In the genomic region with DNA sequence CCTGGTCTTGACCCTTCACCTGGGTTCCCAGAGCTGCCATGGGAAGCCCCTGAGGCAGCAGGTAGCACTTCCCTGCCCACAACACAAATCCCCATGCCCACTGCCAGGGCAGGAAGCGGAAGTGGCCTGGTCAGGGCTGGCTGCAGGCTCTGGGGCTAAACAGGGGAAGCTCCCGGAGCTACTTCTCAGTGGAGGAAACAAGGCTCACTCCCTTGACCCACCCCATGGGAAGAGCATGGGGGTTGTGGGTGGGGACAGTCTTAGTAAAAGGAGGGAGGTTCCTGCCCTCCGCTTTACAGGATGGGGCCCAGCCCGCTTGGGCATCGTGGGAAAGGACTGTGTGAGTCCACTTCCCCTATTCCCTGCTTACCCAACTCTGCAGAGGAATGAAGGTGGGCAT, we compare ENCODE assay signal across 9 mouse cellular contexts. TPM values are rescaled to one million over a fixed set of nuclear protein-coding genes. Genes with fewer than 3 reads are reported as not detected.
A peak's percentile ranks its signal among the peaks of the same experiment; 100 is the strongest.
DNase-seq lines count a peak whose midpoint lies in the region; ATAC-seq and TF ChIP-seq lines count a peak whose summit lies in the region.
"Had no signal": no experiment of that assay in that cellular context is flagged by ENCODE, and none has a peak within 500 bp of the region (broad histone marks: within the 10 kb centered on the region; RNA-seq: fewer than 3 reads in every experiment).

No protein-coding gene starts in this region.

- intact Hi-C loops in heart, postnatal 10 days (cut with DNase I), result no loop called here

- peak; percentile 98 for DNase-seq in heart, adult 11 months
- no peak for DNase-seq in heart, postnatal 4 days
- peak; percentile 48 to 51 for DNase-seq in heart, postnatal 10 days
- DNase-seq in lung, postnatal 0 days (ENCODE audit: low spot score), result peak; percentile 63
- no peak for DNase-seq in urinary bladder, adult 2 months (ENCODE audit: low spot score)
- DNase-seq in urinary bladder, postnatal 10 days (ENCODE audit: low spot score), result no peak

- H3K4me2 ChIP-seq in lung, postnatal 0 days (replicated peaks; ENCODE audit: low read depth, low read length), result no peak overlapping the region
- no peak overlapping the region for H3K4me2 ChIP-seq in forebrain, embryonic 16.5 days (ENCODE audit: low read length)

- H3K4me1 ChIP-seq in bone marrow, adult 2 months (ENCODE audit: control insufficient read depth, insufficient read depth, low read length), result peaks cover 9% of the 10 kb centered on the region
- H3K4me1 ChIP-seq in lung, postnatal 0 days (ENCODE audit: insufficient read depth, low read depth, low read length), result peaks cover 21% of the 10 kb centered on the region
- peaks cover 12% of the 10 kb centered on the region for H3K4me1 ChIP-seq in forebrain, embryonic 16.5 days (replicated peaks; ENCODE audit: control insufficient read depth, insufficient read depth, low read length)

- 4% methylated on average over 5 of the region's 5 CpGs for WGBS in bone marrow, adult 2 months
- 39% methylated on average over 5 of the region's 5 CpGs for WGBS in lung, postnatal 0 days
- 84% methylated on average over 5 of the region's 5 CpGs for WGBS in forebrain, embryonic 16.5 days

- no peak for TF ChIP-seq POLR2A in bone marrow, adult 2 months (IDR thresholded peaks at IDR 0.05; ENCODE audit: borderline replicate concordance, control insufficient read depth, low read depth, low read length)

- peak overlapping the region; percentile 1; the same call in 1 of the 2 replicates for H3K27ac ChIP-seq in bone marrow, adult 2 months (ENCODE audit: control insufficient read depth, insufficient read depth, low read depth, low read length, poor library complexity)
- H3K27ac ChIP-seq in lung, postnatal 0 days (ENCODE audit: low read length), result peak overlapping the region; percentile 71; the same call in 1 of the 2 replicates
- H3K27ac ChIP-seq in forebrain, embryonic 16.5 days (ENCODE audit: low read length), result no peak overlapping the region

- peak; percentile 8; the same call in 1 of the 2 replicates for ATAC-seq in lung, postnatal 0 days
- ATAC-seq in forebrain, embryonic 16.5 days, result no peak

- H3K9me3 ChIP-seq in lung, postnatal 0 days (ENCODE audit: low read length), result no peaks in the 10 kb centered on the region
- H3K9me3 ChIP-seq in forebrain, embryonic 16.5 days (ENCODE audit: control insufficient read depth, low read length), result no peaks in the 10 kb centered on the region

- peak; percentile 55; the same call in 1 of the 2 replicates for TF ChIP-seq EP300 in lung, postnatal 0 days (IDR thresholded peaks at IDR 0.05)

- H3K4me3 ChIP-seq in bone marrow, adult 2 months (replicated peaks; ENCODE audit: control insufficient read depth, low read depth, low read length), result no peak overlapping the region
- H3K4me3 ChIP-seq in lung, postnatal 0 days (ENCODE audit: low read depth, low read length), result no peak overlapping the region
- no peak overlapping the region for H3K4me3 ChIP-seq in forebrain, embryonic 16.5 days (replicated peaks; ENCODE audit: low read length)

- H3K27me3 ChIP-seq in lung, postnatal 0 days (replicated peaks; ENCODE audit: insufficient read depth, low read length), result no peaks in the 10 kb centered on the region
- H3K27me3 ChIP-seq in forebrain, embryonic 16.5 days (replicated peaks; ENCODE audit: control insufficient read depth, insufficient read depth, low read length), result peaks cover 6% of the 10 kb centered on the region; the same call in 1 of the 2 replicates

- H3K9ac ChIP-seq in lung, postnatal 0 days (replicated peaks; ENCODE audit: low read depth), result no peak overlapping the region
- no peak overlapping the region for H3K9ac ChIP-seq in forebrain, embryonic 16.5 days (replicated peaks; ENCODE audit: low read depth, low read length)

- no peak for TF ChIP-seq CTCF in bone marrow, adult 2 months (IDR thresholded peaks at IDR 0.05; ENCODE audit: control insufficient read depth, insufficient read depth, low read length)
- no peak for TF ChIP-seq CTCF in lung, postnatal 0 days (IDR thresholded peaks at IDR 0.05)

- H3K36me3 ChIP-seq in lung, postnatal 0 days (ENCODE audit: insufficient read depth, low read length), result no peaks in the 10 kb centered on the region
- no peaks in the 10 kb centered on the region for H3K36me3 ChIP-seq in forebrain, embryonic 16.5 days (ENCODE audit: control insufficient read depth, insufficient read depth)

RNA-seq across cellular contexts. Expression of gene Nr4a1, which starts 8.4 kb away (rescaled TPM):
- total RNA-seq in heart, postnatal 4 days (2021), result 10 to 100 TPM; 48.1 to 49.6 TPM
- 9.1 and 10.0 TPM in 2 replicates for polyA plus RNA-seq in bone marrow, adult 2 months (2011; ENCODE audit: insufficient read depth, insufficient read length, low replicate concordance, missing spikeins)
- total RNA-seq in heart, postnatal 10 days (2021), result 10 to 100 TPM; 16.8 to 20.4 TPM
- 7.8 and 11.8 TPM in 2 replicates for polyA plus RNA-seq in lung, postnatal 0 days (2015; fragmentation: Nextera tagmentation; extraction: Ambion mirVana)
- 11.7 and 12.4 TPM in 2 replicates for polyA plus RNA-seq in urinary bladder, adult 2 months (2012; rRNA removed)
- 4.5 TPM in 2 replicates for polyA plus RNA-seq in forebrain, embryonic 16.5 days (2015; fragmentation: Nextera tagmentation; extraction: Ambion mirVana)

RNA-seq across cellular contexts. Expression of gene Atg101, which starts 21.6 kb away (rescaled TPM):
- 10 to 100 TPM; 21.7 to 23.3 TPM for total RNA-seq in heart, postnatal 4 days (2021)
- polyA plus RNA-seq in bone marrow, adult 2 months (2011; ENCODE audit: insufficient read depth, insufficient read length, low replicate concordance, missing spikeins), result 27.4 and 42.0 TPM in 2 replicates
- 10 to 100 TPM; 24.1 to 28.2 TPM for total RNA-seq in heart, postnatal 10 days (2021)
- 73.1 and 74.2 TPM in 2 replicates for polyA plus RNA-seq in lung, postnatal 0 days (2015; fragmentation: Nextera tagmentation; extraction: Ambion mirVana)
- 40.5 and 54.0 TPM in 2 replicates for polyA plus RNA-seq in urinary bladder, adult 2 months (2012; rRNA removed)
- 87.4 and 92.4 TPM in 2 replicates for polyA plus RNA-seq in forebrain, embryonic 16.5 days (2015; fragmentation: Nextera tagmentation; extraction: Ambion mirVana)

RNA-seq across cellular contexts. Expression of gene 6030408B16Rik, which starts 30.5 kb away (rescaled TPM):
- total RNA-seq in heart, postnatal 4 days (2021), result 1 to 10 TPM; 4.3 to 4.6 TPM
- polyA plus RNA-seq in bone marrow, adult 2 months (2011; ENCODE audit: insufficient read depth, insufficient read length, low replicate concordance, missing spikeins), result 0.50 and 1.4 TPM in 2 replicates
- 1 to 10 TPM; 2.3 to 3.6 TPM for total RNA-seq in heart, postnatal 10 days (2021)
- polyA plus RNA-seq in lung, postnatal 0 days (2015; fragmentation: Nextera tagmentation; extraction: Ambion mirVana), result 74.9 and 82.4 TPM in 2 replicates
- polyA plus RNA-seq in urinary bladder, adult 2 months (2012; rRNA removed), result 2.2 and 3.5 TPM in 2 replicates
- 0.29 and 0.30 TPM in 2 replicates for polyA plus RNA-seq in forebrain, embryonic 16.5 days (2015; fragmentation: Nextera tagmentation; extraction: Ambion mirVana)
- polyA plus RNA-seq: large intestine, adult 2 months had no signal

RNA-seq across cellular contexts. Expression of gene Grasp, which starts 38.5 kb away (rescaled TPM):
- 10 to 100 TPM; 13.9 to 15.1 TPM for total RNA-seq in heart, postnatal 4 days (2021)
- polyA plus RNA-seq in bone marrow, adult 2 months (2011; ENCODE audit: insufficient read depth, insufficient read length, low replicate concordance, missing spikeins), result 2.5 and 2.6 TPM in 2 replicates
- 10 to 100 TPM; 14.9 to 18.0 TPM for total RNA-seq in heart, postnatal 10 days (2021)
- 8.2 and 8.6 TPM in 2 replicates for polyA plus RNA-seq in lung, postnatal 0 days (2015; fragmentation: Nextera tagmentation; extraction: Ambion mirVana)
- 8.7 and 9.7 TPM in 2 replicates for polyA plus RNA-seq in urinary bladder, adult 2 months (2012; rRNA removed)
- polyA plus RNA-seq in forebrain, embryonic 16.5 days (2015; fragmentation: Nextera tagmentation; extraction: Ambion mirVana), result 1.3 and 1.8 TPM in 2 replicates

Comparison
In these comparisons a context has a peak if more than half of its experiments do, and no peak if none do; other contexts are left out.
1. DNase-seq: peak in heart, adult 11 months (single experiment), heart, postnatal 10 days (2 of 2) and lung, postnatal 0 days (single experiment); none in heart, postnatal 4 days (single experiment), urinary bladder, adult 2 months (single experiment) and urinary bladder, postnatal 10 days (single experiment).
2. RNA of gene 6030408B16Rik, which starts 30.5 kb away (polyA plus RNA-seq): 74.9 to 82.4 TPM in lung, postnatal 0 days; 2.2 to 3.5 TPM in urinary bladder, adult 2 months, 0.50 to 1.4 TPM in bone marrow, adult 2 months and 0.29 to 0.30 TPM in forebrain, embryonic 16.5 days; every median in the first group is over 10 times any median in the second.